Mouse (Mus musculus) megakaryocyte, embryonic 14.5 days (primary cell): ENCODE data around the gene Vps39.

Experiments
- FLI1 ChIP-seq: IDR thresholded peaks from 2 replicates; pipeline ENCODE4 v1.6.1; 2012; ENCODE audit warnings: low read length, inconsistent platforms, mixed read lengths
- GATA1 ChIP-seq: IDR thresholded peaks from 3 replicates; pipeline ENCODE4 v1.6.1; 2012; ENCODE audit warnings: mixed read lengths, low read length, inconsistent platforms, borderline replicate concordance

DNA sequence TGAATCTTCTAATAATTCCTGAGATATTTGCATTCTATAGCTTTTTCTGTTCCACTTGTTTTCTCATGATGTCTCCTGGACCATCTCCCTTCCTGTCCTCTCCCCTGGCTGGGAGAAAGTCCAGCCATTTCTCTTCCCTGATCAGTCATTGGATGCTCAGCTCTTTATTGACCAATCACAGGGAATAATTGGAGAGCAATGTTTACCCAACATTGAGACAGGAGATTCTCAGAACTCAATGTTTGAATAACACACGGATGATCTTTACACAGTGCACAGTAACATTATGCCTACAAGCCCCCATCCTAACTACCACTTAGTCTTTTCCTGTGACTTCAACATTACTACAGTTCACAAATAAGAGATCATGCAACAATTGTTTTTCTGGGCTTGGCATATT, 7.5 kb upstream of the Vps39 start:
- TF ChIP-seq GATA1 (no peak), FLI1 (no peak)
